Mouse (Mus musculus) thymus, postnatal 4 days (tissue): ENCODE measurements around the gene Gstm4.
"Not testable (repeated sequence)": the region's sequence is repeated elsewhere in the genome, so short reads cannot be mapped to it uniquely, and the experiment has no call there.

Experiments used
- DNase-seq: peaks from one replicate; pipeline ENCODE4 v3.0.0; 2021

The Gstm4 gene

DNA sequence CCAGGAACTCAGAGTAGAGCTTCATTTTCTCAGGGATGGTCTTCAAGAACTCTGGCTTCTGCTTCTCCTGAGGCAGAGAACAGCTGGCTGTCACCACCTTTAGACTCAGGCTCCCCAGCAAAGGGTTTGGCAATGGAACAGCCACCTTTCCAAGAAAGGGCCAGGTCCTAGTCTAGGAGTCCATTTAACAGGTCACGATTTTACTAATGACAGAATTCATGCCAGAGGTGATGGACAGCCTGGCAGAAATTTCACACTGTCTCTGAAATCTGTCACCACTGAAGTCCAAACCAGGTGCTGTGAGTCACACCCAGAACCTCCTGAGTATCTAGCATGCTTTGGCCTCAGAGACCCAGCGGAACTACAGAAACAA, 29.7 kb downstream of the Gstm4 start:
- no peak for DNase-seq

DNA sequence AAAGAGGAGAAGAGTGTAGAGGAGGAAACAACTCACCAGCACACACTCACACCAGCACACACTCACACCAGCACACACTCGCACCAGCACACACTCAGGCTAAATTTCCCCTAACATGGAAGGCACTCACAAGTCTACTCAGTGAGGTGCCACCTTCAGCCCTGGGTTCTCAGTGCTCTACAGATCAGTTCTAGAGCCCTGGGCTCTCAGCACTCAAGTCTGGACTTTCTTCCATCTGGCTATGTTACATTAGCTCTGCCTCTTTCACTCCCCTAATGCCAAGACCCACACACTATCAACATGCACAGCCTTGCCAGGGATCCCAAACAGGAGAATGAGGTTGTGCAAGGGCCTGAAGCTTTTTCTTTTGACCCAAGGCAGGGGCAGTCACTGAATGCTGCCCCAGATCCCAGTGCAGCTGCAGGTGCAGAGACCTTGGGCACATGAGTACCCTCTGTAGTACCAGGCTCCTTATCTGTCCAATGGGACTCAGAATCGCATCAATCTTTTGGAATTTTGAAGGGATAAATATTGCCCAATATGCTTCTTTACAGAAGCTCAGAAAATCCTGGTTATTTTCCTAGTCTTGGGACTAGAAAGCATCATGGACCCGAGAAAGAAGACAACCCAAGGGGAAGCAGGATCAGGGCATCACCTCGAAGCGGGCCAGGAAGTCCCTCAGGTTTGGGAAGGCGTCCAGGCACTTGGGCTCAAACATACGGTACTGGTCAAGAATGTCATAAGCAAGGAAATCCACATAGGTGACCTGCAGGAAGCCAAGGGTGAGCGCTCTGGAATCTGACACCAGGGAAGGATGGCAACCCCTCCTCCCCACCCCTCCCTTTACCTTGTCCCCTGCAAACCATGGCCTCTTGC, 30.4 kb downstream of the Gstm4 start:
- no peak for DNase-seq

DNA sequence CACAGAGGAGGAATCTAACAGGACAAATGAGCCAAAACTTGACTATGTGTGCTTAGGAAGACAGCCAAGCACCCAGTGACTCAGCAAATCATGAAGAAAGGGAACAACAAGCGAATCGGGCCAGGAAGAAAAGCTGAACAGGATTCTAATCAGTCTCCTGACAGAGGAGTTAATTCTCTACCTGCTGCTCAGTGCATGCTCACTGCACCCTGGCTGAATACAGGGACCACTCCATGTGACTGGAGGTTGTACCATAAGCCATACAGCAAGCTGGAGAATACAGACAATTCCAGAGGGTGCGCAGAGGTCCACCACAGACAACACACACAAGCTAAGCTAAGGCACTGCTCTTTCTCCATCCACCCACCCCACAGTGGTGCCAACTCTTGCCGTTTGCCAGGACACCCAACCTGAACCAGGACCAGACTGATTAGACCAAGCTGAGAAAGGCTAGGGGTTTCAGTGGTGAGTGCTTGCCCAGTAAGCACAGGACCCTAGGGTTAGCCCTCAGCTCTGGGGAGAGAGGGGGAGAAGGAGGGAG, 31.3 kb downstream of the Gstm4 start:
- DNase-seq, result no peak

DNA sequence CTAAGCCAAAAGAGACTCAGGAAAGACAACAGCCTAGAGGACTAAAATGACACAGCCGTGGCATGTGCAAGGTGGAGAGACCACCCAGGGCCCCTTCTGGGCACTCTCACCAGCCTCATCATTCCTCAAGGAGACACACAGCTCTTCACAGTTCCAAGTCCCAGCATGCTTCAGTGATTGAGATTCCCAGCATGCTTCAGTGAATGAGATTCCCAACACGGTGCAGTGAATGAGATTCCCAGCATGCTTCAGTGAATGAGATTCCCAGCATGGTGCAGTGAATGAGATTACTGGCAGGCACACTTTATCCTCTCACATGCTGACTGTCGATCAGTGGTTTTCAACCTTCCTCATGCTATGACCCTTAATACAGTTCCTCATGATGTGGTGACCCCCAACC, 33.1 kb downstream of the Gstm4 start:
- no peak for DNase-seq

DNA sequence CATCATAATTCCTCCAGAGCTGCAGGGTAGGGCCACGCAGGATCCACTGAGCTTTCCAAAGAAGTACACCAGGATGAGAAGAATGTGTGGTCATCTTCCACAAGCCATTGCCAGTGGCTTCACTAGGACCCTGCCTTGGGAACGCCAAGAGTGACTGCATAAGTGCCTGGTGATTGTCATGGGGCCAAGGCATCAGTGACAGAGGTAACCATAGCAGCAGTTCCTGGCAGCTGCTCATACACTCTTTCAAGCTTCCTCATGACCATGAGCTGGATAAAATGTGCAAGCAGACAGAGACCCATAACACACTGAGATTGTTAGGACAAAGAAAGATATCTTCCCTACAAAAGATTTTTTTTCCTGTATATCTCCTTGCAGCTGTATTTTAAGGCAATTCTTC, 34.4 kb downstream of the Gstm4 start:
- no peak for DNase-seq

DNA sequence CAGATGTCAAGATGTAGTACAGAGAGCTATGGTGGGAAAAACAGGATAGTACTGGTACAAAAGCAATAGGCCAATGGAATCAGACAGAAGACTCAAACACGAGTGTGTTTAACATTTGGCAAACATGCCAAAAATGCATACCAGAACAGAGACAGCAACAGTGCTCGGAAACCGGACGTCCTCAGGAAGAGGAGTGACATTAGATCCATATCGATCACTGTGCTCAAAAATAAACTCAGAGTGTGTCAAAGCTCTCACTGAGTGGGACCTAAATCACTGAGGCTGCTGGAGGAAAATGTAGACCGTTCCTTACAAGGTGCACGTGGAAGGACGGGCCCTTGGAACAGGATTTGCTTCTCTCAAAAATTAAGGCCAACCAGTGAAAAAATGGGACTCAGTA, 42.7 kb downstream of the Gstm4 start:
- no peak for DNase-seq

DNA sequence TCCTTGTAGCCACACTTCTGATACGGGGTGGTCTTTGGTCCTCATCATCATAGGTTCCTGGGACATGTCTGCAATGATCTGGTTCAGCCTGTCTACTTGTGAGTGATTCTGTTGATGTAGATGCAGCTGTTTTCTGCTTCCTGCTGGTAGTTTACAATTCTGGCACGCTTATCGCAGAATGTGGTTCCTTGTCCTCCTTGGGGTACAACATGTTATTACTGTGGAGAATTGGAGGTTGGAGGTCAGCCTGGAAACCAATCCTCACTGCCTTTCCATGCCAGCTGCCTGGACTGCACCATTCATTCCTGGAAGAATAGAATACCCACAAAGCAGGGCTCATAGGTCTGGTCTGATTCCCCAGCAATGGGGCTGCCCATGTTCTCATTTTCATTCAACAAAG, 45.2 kb downstream of the Gstm4 start:
- DNase-seq, result no peak

DNA sequence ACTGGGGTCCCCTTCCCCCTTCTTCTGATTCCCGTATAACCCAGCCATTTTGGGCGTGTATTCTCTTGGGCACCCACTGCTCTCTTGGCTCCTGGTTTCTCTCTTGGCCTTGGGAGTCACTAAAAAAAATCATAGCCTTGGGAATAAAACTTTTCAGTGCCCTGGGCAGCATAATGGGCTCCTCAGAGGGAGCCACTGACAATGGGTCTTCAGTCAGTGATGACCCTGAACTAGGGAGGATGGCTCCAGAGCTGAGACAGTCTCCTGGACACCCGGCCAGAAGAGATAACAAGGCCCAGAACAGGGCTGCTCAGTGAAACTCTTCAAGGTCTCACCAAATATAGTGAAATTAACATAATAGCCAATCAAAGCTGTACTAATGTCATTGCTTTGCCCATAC, 46.1 kb downstream of the Gstm4 start:
- no peak for DNase-seq

DNA sequence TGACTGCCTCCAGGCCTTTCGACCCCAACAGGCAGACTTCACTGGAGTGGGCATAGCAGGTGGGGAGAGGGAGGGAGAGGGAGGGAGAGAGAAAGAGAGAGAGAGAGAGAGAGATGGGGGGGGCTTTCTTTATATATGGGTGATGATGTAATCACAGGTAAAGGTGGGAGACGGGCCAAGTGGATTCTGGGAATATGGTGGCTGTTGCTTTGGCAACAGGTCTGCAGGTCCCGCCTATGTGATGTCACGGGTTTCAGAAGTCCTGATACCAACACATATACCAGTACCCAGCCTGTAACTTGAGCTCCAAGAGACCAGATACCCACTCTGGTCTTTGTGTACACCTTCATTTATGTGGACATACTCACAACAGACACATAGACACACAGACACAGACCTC, 48.1 kb downstream of the Gstm4 start:
- DNase-seq, result no peak

DNA sequence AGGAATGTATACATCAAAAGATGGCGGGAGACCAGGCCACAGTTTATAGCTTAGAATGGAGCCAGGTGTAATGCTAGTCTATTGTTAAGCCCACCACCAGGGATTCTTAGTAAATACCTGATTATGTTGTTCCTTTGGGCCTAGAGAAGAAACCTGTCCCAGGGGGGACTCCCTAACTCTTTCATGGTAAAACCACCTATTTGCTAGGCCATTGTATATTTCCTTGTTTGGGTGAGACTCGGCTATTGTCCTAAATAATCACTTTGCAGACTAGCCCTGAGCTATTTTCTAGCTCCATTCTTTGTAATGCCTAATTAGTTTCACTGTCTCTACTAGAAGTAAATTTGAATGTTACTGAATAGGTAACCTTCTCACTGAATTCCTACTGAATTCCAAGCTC, 48.7 kb downstream of the Gstm4 start:
- not testable (repeated sequence) for DNase-seq
